Mouse (Mus musculus): ENCODE measurements around the gene Vmn2r12.
"Not testable (repeated sequence)": the region's sequence is repeated elsewhere in the genome, so short reads cannot be mapped to it uniquely, and the experiment has no call there.

Gene Vmn2r12

DNA sequence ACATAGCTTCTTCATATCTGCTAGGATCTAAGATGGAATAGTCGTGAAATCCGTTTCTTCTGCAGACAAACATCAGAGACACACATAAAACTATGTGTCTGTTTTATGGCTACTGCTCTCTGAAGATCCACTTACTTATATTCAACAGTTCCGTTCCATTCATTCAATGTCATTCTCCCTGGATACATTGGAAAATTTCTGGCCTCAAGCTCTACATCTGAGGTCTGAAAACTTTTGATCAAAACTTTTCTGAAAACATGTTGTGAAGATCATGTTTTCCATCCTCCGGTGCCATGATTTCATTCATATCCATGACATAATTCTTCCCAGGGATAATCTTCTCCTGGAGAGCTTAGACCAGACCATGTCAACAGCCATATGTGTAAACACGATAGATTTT, at the start of gene Vmn2r12:
Vmn2r12 (minus strand) TSS at position 101 of the 400 bp plus-strand sequence.
- not testable (repeated sequence) for DNase-seq (ENCODE audit: low spot score)

DNA sequence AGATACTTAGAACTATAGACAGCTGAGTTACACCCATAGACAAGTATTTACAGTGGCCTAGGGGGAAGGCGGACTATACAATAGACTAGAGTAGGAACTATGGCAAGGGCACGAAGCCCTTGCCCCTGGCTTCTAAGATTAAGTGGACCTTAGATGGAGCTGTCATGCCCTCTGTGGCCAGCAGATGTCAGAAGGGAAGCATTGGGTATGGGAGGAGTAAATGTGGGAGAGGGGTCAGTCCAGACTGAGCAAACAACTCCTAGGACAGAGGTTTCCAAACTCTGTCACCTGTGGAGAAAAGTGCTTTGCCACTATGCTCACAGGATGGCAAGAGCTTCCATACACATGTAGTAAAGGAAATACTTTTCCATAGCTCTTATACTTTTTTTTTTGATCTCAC, 41.8 kb upstream of the Vmn2r12 start:
- DNase-seq (ENCODE audit: low spot score) = no peak

DNA sequence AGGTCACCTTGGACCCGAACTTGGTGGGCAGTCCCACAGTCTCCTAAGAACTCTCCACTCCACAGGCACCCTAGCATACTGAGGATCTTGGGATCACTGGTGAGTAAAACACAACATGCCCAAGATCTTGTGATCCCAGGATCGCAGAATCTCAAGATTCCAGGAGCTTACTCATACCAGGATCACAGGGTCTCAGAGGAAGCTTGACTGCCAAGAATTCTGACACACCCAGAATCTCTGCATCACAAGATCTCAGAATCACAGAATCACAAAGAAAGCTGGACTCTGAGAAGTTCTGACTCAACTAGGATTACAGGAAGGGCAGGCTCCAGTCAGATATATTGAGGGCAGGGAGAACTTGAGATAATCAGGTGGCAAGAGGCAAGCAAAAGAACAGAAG, 39.0 kb upstream of the Vmn2r12 start:
- no peak for DNase-seq (ENCODE audit: low spot score)

DNA sequence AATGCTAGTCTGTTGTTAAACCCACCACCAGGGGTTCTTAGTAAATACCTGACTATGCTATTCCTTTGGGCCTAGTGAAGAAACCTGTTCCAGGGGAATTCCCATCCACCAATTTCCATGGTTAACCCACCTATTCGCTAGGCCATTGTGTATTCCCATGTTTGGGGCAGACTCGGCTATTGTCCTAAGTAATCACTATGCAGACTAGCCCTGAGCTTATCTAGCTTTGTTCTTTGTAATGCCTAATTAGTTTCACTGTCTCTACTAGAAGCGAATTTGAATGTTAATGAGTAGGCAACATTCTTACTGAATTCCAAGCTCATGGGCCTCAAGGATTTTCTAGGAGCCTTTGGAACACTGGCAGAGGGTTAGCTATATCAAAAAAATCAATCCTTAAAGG, 1.3 kb downstream of the Vmn2r12 start:
- not testable (repeated sequence) for DNase-seq (ENCODE audit: low spot score)

- not testable (repeated sequence) for DNase-seq (ENCODE audit: low spot score)
These were observed 25.7 kb downstream of the Vmn2r12 start for GRCm38 (mm10) chr5:109072016-109072415.

GRCm38 (mm10) chr5:109059469-109059868, 38.3 kb downstream of the Vmn2r12 start, which contains the start of gene Vmn2r11:
Gene Vmn2r11, minus strand, starts transcription at chr5:109059569.
- not testable (repeated sequence) for DNase-seq (ENCODE audit: low spot score)

DNA sequence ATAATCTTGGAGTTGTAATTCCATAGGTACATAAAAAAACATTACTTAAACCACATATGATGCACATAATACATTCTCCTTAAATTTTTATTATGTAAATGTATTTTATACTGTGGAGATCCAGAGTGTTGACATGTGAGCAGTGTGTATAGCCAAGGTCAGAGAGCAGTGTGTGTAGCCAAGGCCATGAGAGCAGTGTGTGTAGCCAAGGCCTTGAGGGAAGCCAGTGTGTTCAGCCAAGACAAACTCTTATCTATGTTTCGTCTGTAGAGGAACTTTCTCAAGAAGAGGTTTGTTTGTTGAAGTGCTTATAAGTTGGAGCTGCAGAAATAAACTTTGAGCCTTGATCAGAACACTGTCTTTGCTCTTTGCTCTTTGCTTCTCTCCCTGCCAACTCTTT, 42.5 kb downstream of the Vmn2r12 start:
- DNase-seq (ENCODE audit: low spot score) = no peak
